ENCODE assay signal across 14 mouse cellular contexts in the genomic region with DNA sequence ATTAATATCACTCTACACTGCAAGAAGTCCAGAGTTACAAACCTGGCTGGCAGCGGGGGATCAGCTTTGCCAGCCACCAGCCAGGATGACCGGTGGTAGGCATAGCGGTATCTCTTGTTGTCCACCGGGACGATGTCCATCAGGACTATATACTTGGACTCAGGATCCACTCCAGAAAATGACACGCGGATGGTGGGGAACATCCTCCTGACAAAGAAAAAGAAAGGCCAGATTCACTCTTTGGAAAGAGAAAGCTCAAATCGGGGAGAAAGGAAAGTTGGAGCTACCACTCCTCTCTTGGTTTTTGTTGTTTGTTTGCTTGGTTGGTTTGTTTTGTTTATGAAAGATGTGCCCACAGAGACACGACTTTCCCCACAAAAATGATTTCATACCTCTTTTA. TPM values are rescaled to one million over a fixed set of nuclear protein-coding genes. Genes with fewer than 3 reads are reported as not detected.
DNase-seq lines count a peak whose midpoint lies in the region; ATAC-seq and TF ChIP-seq lines count a peak whose summit lies in the region.
"Had no signal": no experiment of that assay in that cellular context is flagged by ENCODE, and none has a peak within 500 bp of the region (broad histone marks: within the 10 kb centered on the region; RNA-seq: fewer than 3 reads in every experiment).

No protein-coding gene starts in this region.

- TF ChIP-seq EP300 in heart, postnatal 0 days (IDR thresholded peaks at IDR 0.05; ENCODE audit: low read depth) = no peak

- H3K9ac ChIP-seq in forebrain, postnatal 0 days = no peak overlapping the region
- no peak overlapping the region for H3K9ac ChIP-seq in forebrain, embryonic 12.5 days
- H3K9ac ChIP-seq in kidney, postnatal 0 days (ENCODE audit: low read depth, low read length) = no peak overlapping the region
- H3K9ac ChIP-seq in heart, postnatal 0 days (replicated peaks; ENCODE audit: low read depth, low read length) = peak overlapping the region; percentile 89
- H3K9ac ChIP-seq: limb, embryonic 13.5 days had no signal

- H3K9me3 ChIP-seq in forebrain, postnatal 0 days (ENCODE audit: low read length) = no peaks in the 10 kb centered on the region
- no peaks in the 10 kb centered on the region for H3K9me3 ChIP-seq in forebrain, embryonic 12.5 days
- H3K9me3 ChIP-seq in kidney, postnatal 0 days (replicated peaks; ENCODE audit: low read length) = no peaks in the 10 kb centered on the region
- no peaks in the 10 kb centered on the region for H3K9me3 ChIP-seq in E14TG2a.4 (ENCODE audit: low read length)
- H3K9me3 ChIP-seq in heart, postnatal 0 days (replicated peaks; ENCODE audit: control insufficient read depth, low read length) = no peaks in the 10 kb centered on the region
- H3K9me3 ChIP-seq: limb, embryonic 13.5 days had no signal

- peaks cover 77% of the 10 kb centered on the region for H3K27me3 ChIP-seq in forebrain, postnatal 0 days (ENCODE audit: insufficient read depth, low read length)
- peaks cover 80% of the 10 kb centered on the region for H3K27me3 ChIP-seq in forebrain, embryonic 12.5 days
- H3K27me3 ChIP-seq in kidney, postnatal 0 days (ENCODE audit: insufficient read depth, low read length) = peaks cover 75% of the 10 kb centered on the region
- H3K27me3 ChIP-seq in E14TG2a.4 (ENCODE audit: insufficient read depth, low read length) = peaks cover 64% of the 10 kb centered on the region
- H3K27me3 ChIP-seq in heart, postnatal 0 days (ENCODE audit: control insufficient read depth, insufficient read depth, low read length) = no peaks in the 10 kb centered on the region

- H3K4me3 ChIP-seq in forebrain, postnatal 0 days (ENCODE audit: low read depth, low read length) = no peak overlapping the region
- no peak overlapping the region for H3K4me3 ChIP-seq in forebrain, embryonic 12.5 days (replicated peaks)
- H3K4me3 ChIP-seq in kidney, postnatal 0 days (replicated peaks; ENCODE audit: low read depth, low read length) = peak overlapping the region; percentile 20; the same call in 1 of the 2 replicates
- peak overlapping the region; percentile 65; the same call in 1 of the 2 replicates for H3K4me3 ChIP-seq in E14TG2a.4 (replicated peaks; ENCODE audit: low read length)
- peak overlapping the region; percentile 64 for H3K4me3 ChIP-seq in heart, postnatal 0 days (ENCODE audit: low read depth, low read length)

- no peaks in the 10 kb centered on the region for H3K4me1 ChIP-seq in forebrain, postnatal 0 days (ENCODE audit: insufficient read depth)
- peaks cover 21% of the 10 kb centered on the region for H3K4me1 ChIP-seq in forebrain, embryonic 12.5 days
- H3K4me1 ChIP-seq in kidney, postnatal 0 days (replicated peaks; ENCODE audit: insufficient read depth, low read length) = peaks cover 5% of the 10 kb centered on the region; the same call in 1 of the 2 replicates
- H3K4me1 ChIP-seq in E14TG2a.4 (replicated peaks; ENCODE audit: low read depth, low read length) = peaks cover 25% of the 10 kb centered on the region
- H3K4me1 ChIP-seq in heart, postnatal 0 days (ENCODE audit: control insufficient read depth, insufficient read depth) = 0 out of 2 replicates have a peak, but pooled peaks cover 4% of the 10 kb centered on the region

- TF ChIP-seq CTCF in forebrain, postnatal 0 days (IDR thresholded peaks at IDR 0.05; ENCODE audit: low read depth) = no peak
- TF ChIP-seq CTCF in kidney, postnatal 0 days (IDR thresholded peaks at IDR 0.05; ENCODE audit: low read depth) = no peak
- no peak for TF ChIP-seq CTCF in E14TG2a.4 (conservative IDR thresholded peaks at IDR 0.05; ENCODE audit: low read length)
- TF ChIP-seq CTCF in heart, postnatal 0 days (IDR thresholded peaks at IDR 0.05; ENCODE audit: low read depth) = no peak

- peak; percentile 58 for DNase-seq in forebrain, postnatal 0 days
- no peak for DNase-seq in kidney, postnatal 0 days (ENCODE audit: low spot score)
- no peak for DNase-seq in kidney, adult 9 months
- no peak for DNase-seq in heart, postnatal 0 days (ENCODE audit: low spot score)
- DNase-seq in layer of hippocampus, adult 11-12 months (ENCODE audit: low spot score) = no peak
- no peak for DNase-seq in testis, postnatal 14 days (ENCODE audit: low spot score)
- DNase-seq: kidney, adult 2 months had no signal

- no peak overlapping the region for H3K4me2 ChIP-seq in forebrain, postnatal 0 days (ENCODE audit: low read depth)
- H3K4me2 ChIP-seq in forebrain, embryonic 12.5 days = no peak overlapping the region
- no peak overlapping the region for H3K4me2 ChIP-seq in kidney, postnatal 0 days (ENCODE audit: low read length)
- peak overlapping the region; percentile 66 for H3K4me2 ChIP-seq in heart, postnatal 0 days (ENCODE audit: low read depth, low read length)

- 3% methylated on average over 9 of the region's 9 CpGs for WGBS in forebrain, postnatal 0 days
- under 1% methylated on average over 9 of the region's 9 CpGs for WGBS in forebrain, embryonic 12.5 days
- WGBS in kidney, postnatal 0 days = 3% methylated on average over 9 of the region's 9 CpGs
- WGBS in heart, postnatal 0 days = 9% methylated on average over 9 of the region's 9 CpGs

- H3K27ac ChIP-seq in forebrain, postnatal 0 days (ENCODE audit: low read depth, low read length) = no peak overlapping the region
- no peak overlapping the region for H3K27ac ChIP-seq in forebrain, embryonic 12.5 days
- no peak overlapping the region for H3K27ac ChIP-seq in kidney, postnatal 0 days
- peak overlapping the region; percentile 97 for H3K27ac ChIP-seq in heart, postnatal 0 days (ENCODE audit: low read depth)
- H3K27ac ChIP-seq: limb, embryonic 13.5 days had no signal

- no peak for ATAC-seq in forebrain, postnatal 0 days
- ATAC-seq in forebrain, embryonic 12.5 days (ENCODE audit: low FRiP score) = no peak
- ATAC-seq in kidney, postnatal 0 days (replicated peaks; ENCODE audit: low FRiP score, low read depth) = no peak
- ATAC-seq in heart, postnatal 0 days (ENCODE audit: insufficient read depth, low read depth) = no peak

- H3K36me3 ChIP-seq in forebrain, postnatal 0 days (ENCODE audit: insufficient read depth) = no peaks in the 10 kb centered on the region
- no peaks in the 10 kb centered on the region for H3K36me3 ChIP-seq in forebrain, embryonic 12.5 days (replicated peaks)
- H3K36me3 ChIP-seq in kidney, postnatal 0 days (ENCODE audit: insufficient read depth, low read length) = no peaks in the 10 kb centered on the region
- no peaks in the 10 kb centered on the region for H3K36me3 ChIP-seq in E14TG2a.4 (ENCODE audit: insufficient read depth, low read length)
- H3K36me3 ChIP-seq in heart, postnatal 0 days (replicated peaks; ENCODE audit: control insufficient read depth, insufficient read depth, low read length) = peaks cover 20% of the 10 kb centered on the region
- H3K36me3 ChIP-seq: limb, embryonic 13.5 days had no signal

RNA-seq across cellular contexts. Expression of gene Tbx20, which starts 4.5 kb away (rescaled TPM):
- 0.05 TPM in 1 of 2 replicates, not detected in the other for total RNA-seq in forebrain, postnatal 0 days (2014; rRNA removed)
- not detected in 2 replicates for polyA plus RNA-seq in forebrain, postnatal 0 days (2015; fragmentation: Nextera tagmentation; extraction: Ambion mirVana)
- 0.04 and 0.06 TPM in 2 replicates for polyA plus RNA-seq in forebrain, embryonic 12.5 days (2016; fragmentation: Nextera tagmentation; extraction: Ambion mirVana)
- polyA plus RNA-seq in kidney, postnatal 0 days (2015; fragmentation: Nextera tagmentation; extraction: Ambion mirVana) = not detected in 2 replicates
- total RNA-seq in heart, postnatal 0 days (2014; rRNA removed; ENCODE audit: low replicate concordance) = 500 and 554 TPM in 2 replicates
- polyA plus RNA-seq in heart, postnatal 0 days (2015; fragmentation: Nextera tagmentation; extraction: Ambion mirVana) = 36.9 and 51.2 TPM in 2 replicates
- total RNA-seq: granulocyte monocyte progenitor cell, adult 5-6 weeks; layer of hippocampus, postnatal 14 days had no signal
- polyA plus RNA-seq: C2C12; limb, embryonic 13.5 days; small intestine, adult 2 months had no signal

Comparison
In these comparisons a context has a peak if more than half of its experiments do, and no peak if none do; other contexts are left out.
1. H3K4me3 ChIP-seq: peak in kidney, postnatal 0 days (single experiment), E14TG2a.4 (single experiment) and heart, postnatal 0 days (single experiment); none in forebrain, postnatal 0 days (single experiment) and forebrain, embryonic 12.5 days (single experiment).
2. RNA of gene Tbx20, which starts 4.5 kb away (polyA plus RNA-seq): 36.9 to 51.2 TPM in heart, postnatal 0 days; 0.04 to 0.06 TPM in forebrain, embryonic 12.5 days, not detected in forebrain, postnatal 0 days and not detected in kidney, postnatal 0 days; every median in the first group is over 10 times any median in the second.